Mouse (Mus musculus): ENCODE measurements around the gene Hmx1.
A peak's percentile ranks its signal among the peaks of the same experiment; 100 is the strongest.

The Hmx1 gene

GRCm38 (mm10) chr5:35388491-35389111 lies at the start of gene Hmx1:
Hmx1 (plus strand) TSS chr5:35389108.
- DNase-seq (ENCODE audit: low spot score): peak; percentile 11

DNA sequence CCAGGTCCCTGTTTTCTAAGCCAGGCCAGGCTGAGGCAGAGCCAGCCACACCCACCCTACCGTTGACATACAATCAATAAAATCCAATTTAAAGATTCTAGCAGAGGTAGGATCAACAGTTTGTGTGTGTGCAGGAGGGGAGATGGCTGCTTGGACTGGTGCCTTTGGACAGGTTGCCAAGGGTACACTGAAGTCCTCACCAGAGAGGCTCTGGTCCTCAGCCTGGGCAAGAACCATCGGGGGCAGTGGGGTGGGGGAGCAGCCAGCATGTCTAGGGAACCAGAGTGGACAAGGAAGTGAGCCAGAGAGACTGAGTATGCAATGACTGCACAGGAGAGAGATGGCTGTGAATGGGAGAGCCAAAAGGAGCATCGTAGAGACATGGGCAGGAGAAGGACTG lies 43.8 kb upstream of the Hmx1 start:
- DNase-seq (ENCODE audit: low spot score): no peak

- peak; percentile 65 for DNase-seq (ENCODE audit: low spot score)
Observed at GRCm38 (mm10) chr5:35348794-35349193, 40.1 kb upstream of the Hmx1 start.

- DNase-seq (ENCODE audit: low spot score): no peak
Observed at GRCm38 (mm10) chr5:35357544-35358440, 31.1 kb upstream of the Hmx1 start.

GRCm38 (mm10) chr5:35361570-35362284 lies 27.2 kb upstream of the Hmx1 start:
- DNase-seq (ENCODE audit: low spot score): peak; percentile 90

DNA sequence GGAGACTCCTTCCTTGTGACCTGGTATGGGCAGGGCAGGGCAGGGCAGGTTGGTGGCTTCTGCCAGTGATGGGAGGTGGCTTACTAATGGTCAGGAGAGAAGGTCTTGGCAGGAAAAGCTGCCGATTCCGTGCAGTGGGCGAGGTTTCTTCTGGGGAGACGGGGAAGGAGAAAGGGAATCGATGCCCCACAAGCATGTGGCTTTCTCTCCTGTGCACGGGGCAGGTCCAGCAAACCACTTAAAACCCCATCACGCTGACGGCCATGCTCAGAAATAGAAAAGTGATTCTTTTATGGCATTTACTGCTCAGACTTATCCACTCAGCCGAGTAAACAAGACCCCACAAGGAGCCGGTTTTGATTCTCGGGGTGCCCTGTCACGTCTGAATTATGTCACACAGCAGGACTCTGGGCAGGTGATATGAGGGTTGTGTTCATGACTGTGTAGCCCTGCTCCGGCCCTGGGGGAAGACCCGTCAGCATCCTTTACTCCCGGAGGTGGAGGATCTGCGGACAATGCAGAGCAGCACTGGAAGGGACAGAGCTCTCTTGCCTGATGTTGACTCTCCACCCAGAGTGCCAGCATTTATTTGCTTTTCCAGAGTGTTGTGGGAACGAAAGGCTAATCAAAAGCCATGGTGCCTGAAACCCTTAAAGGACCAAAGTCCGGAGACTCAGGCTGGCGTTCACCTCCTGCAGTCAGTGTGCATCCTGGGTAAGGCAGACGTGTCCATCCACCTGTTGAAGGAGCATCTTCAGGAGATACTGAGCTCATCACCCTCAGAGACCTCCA lies 22.5 kb upstream of the Hmx1 start:
- DNase-seq (ENCODE audit: low spot score): no peak

GRCm38 (mm10) chr5:35368916-35369315 lies 20.0 kb upstream of the Hmx1 start:
- no peak for DNase-seq (ENCODE audit: low spot score)

- DNase-seq (ENCODE audit: low spot score): no peak
Observed at GRCm38 (mm10) chr5:35379066-35379465, 9.8 kb upstream of the Hmx1 start.

DNA sequence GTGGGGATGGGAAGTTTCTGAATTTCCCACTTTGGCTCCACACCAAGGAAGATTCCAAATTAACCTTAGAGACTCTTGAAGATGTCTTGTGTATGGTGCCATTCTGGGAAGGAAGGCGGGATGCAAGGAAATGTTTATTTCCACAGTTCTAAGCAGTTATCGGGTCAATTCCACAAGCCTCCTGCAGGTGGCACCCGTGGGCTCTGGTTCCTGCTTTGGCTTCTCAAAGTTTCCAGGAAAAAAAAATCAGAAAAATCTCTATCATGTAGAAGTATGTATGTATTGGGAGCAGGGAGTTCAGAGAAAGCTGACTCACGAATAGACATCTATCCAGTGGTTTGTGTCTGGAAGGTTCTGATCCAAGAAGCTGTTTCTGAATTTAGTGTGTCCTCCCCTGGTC lies 9.1 kb upstream of the Hmx1 start:
- peak; percentile 33 for DNase-seq (ENCODE audit: low spot score)

DNA sequence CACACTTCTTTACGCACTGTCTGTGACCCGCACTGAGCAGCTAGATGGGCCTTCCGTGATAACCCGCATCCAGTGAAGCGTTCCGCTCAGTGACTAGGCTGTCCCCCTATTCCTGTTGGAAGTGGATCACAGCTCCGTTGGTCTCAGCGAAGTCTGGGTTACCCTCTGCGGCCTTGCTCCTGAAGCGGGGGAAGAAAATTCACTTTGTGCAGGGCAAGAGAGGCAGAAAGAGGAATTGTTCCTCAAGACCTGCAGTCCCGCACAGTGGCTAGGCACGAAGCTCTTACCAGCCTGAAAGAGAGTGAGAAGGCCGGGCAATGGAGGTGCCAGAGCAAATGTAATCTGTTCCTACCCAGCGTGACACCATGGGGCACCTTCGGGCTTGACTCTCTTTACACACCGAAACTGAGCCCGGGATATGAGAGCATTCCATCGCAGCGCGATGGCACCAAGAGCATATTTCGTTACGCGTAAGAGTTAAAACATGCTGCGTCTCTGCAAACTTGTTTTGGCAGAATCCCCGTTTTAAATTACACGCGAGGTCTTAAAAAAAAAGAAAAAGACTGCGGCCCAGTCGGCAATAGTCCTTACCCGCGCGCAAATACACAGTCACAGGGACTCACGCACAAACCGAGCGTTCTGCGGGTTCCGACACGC lies 946 bp upstream of the Hmx1 start:
- no peak for DNase-seq (ENCODE audit: low spot score)

- DNase-seq (ENCODE audit: low spot score): no peak
Observed at GRCm38 (mm10) chr5:35389441-35389840, 533 bp downstream of the Hmx1 start.

- no peak for DNase-seq (ENCODE audit: low spot score)
Observed at GRCm38 (mm10) chr5:35389915-35390314, 1.0 kb downstream of the Hmx1 start.

DNA sequence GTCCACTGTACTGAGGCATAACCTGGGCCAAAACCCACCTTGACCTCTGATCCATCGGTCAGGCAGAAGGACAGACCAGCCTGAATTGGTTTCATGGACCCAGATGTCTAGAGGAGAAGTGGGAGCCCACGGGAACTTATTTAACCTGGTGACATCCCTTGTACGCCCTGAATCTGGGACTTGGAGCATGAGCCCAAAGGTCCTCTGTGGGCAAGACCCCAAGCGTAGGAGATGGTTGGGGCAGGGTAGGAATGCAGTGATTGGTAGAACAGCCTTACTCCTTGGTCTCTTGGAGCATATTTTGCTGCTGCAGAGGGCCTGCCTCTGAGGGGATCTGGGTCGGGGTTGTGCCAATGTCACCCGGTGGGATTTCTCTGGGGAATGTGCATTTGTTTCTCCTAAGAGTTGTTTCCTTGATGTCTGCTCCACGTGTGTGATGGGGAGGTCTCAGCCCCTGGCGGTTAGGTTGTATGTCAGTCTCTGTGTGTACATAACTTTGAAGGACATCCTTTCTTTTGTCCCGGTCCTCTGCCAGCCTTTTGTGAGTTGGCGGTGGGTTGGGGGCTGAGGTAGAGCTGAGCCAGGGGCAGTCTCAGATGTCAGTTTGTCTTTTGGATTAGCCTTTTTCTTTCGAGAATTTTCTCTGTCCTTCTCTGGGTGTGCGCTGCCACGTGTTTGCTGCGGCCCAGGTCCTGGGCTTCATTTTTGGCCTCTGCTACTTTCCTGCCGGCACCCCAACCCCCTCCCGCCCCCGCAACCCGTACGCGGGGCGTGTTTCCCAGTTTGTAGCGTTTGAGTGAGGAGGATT lies 2.1 kb downstream of the Hmx1 start:
- no peak for DNase-seq (ENCODE audit: low spot score)

GRCm38 (mm10) chr5:35391656-35392333 lies 2.9 kb downstream of the Hmx1 start:
- DNase-seq (ENCODE audit: low spot score): no peak

GRCm38 (mm10) chr5:35392334-35392695 lies 3.4 kb downstream of the Hmx1 start:
- DNase-seq (ENCODE audit: low spot score): no peak

DNA sequence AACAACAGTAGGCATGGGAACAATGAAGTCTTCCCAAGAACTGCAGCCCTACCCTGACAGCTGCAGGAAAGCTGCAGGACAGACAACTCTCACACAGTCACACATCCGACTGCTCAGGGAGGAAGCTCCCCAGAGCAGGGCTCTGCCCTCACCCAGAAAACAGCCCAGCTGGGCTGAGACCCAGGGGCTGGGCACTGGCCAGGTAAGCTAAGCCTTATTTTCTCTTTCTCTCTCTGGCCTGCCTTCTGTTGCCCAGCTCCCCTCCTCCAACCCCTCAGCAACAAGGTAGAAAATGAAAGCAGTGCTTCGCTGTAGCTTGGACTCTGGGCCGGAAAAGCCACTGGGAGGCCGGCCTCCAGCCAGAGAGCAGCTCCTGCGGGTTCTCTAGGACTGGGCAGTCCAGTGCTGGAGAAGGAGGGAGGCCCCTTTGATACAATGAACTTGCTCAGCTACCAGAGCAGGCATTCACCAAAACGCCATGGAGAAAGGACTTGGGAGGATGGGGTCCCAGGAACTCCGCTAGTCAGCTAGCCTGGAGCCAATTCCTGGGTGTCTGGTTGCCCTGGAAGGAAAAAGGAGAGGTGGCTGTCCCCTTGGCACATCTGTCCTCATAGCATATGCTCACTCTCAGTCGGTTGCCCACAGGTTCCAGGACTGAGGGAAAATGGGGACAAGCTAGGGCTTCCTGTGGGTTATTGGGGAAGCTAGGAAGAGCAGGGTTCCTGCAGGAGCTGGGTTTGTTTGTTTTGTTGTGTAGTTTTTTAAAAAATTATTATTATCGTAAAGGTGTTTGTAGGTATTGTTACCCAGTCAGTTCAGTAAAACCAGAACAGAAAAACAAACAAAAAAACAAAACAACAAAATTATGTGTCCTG lies 6.9 kb downstream of the Hmx1 start:
- DNase-seq (ENCODE audit: low spot score): no peak

DNA sequence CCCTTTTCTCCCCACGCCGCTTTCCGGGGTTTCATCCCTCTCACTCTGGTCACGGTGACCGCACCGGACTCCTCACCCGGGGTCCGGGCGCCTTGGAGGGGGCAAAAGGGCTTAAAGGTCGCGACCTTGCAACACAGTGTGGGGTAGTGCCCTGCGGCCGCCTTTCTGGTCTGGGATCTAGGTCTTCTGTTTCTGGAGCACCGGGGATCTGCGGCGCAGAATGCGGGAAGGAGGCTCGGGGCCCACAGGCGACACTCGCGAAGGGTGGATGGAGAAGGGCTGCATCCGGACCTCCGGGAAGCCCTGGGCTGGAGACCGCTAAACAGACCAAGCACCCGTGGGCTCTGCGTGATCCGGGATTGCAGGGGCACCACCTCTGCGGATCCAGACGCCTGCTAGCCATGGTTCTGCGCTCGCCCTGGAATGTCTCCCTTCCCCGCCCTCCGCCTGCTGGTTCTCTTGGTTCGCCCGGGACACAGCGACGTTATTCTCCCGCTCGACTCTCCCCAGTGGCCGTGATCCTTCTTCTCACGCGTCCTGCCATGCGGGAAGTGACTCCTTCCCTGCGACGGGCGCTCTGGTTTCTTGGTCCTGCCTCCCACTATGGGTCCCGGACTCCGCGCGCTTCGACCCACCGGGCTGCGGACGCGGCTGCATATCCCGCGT lies 8.2 kb downstream of the Hmx1 start:
- no peak for DNase-seq (ENCODE audit: low spot score)

- DNase-seq (ENCODE audit: low spot score): no peak
Observed at GRCm38 (mm10) chr5:35397642-35398309, 8.9 kb downstream of the Hmx1 start.
